Mouse (Mus musculus) ES-Bruce4 (cell line): ENCODE measurements around the gene Myo15.

Experiments
- CTCF ChIP-seq: IDR thresholded peaks from one replicate; pipeline ENCODE4 v1.8.1; 2011; ENCODE audit warnings: low read depth, low read length
- POLR2A ChIP-seq: IDR thresholded peaks from one replicate; pipeline ENCODE4 v1.8.1; 2011; ENCODE audit warnings: low read length; ENCODE audit not compliant: insufficient read depth

DNA sequence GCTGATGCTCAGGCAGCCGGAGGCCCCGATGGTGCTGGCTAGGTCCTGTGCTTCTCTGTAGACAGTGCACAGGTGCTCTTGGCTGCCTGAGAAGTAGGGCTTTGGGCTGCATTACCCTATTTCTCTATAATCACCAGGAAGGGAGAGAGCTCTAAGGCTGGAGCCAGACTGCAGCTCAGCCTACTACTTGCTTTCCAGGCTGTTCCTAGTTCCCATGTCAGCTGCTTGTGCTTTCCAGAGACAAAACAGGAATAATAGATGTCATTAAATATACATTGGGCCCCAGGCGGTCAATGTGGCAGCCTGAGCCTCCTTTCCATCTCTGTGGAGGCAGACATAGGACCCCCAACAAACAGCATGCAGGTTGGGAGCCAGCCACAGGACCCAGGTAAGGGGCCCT, at the start of gene Myo15:
- TF ChIP-seq POLR2A (no peak), CTCF (no peak)
